Mouse (Mus musculus): Measurements from ENCODE around the gene Flrt2. TPM values are rescaled to one million over a fixed set of nuclear protein-coding genes. Genes with fewer than 3 reads are reported as not detected.

The Flrt2 gene
- polyA plus RNA-seq, 1 experiment from 2014 or later = 54.7 TPM

DNA sequence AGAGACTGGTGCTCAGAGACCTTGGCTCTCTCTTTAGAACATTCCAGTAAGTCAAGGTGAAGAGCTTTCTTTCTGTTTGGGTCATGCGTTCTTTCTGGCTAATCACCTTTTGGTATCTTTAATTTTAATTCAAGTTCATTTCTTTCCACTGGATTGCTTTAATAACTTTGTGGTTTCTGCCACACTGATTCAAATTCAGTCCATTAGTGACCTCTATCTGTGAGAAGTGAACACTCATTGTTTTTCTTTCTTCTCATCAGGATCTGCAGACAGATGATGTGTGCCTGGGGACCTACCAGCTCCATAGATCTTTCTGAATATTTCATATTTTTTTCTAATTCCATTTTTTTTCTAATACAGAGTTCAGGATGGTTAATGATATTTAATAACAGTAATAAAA lies 6.5 kb downstream of the Flrt2 start:
- Histone ChIP-seq H3K9ac (replicated peaks; ENCODE audit: low read length) (peak overlapping the region; percentile 23; the same call in 1 of the 2 replicates), H3K27ac (replicated peaks; ENCODE audit: low read depth, low read length) (no peak overlapping the region)

DNA sequence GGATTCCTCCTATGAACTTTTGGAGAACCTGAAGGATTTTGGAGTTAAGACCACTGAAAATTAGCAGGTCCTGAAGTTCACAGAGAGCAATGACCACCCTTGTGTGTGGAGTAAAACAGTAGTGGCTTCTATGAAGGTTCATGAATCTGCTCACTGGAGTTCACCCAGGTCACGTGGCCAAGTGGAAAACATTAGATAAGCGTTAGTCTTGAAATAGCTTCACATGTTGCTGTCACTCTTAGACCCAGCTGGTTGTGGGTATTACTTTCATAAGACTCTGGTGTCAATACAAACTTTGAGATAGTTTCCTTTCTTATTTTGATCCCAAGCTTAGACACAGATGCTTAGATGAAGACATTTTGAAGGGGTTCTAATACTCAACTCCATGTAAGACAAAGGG lies 8.7 kb downstream of the Flrt2 start:
- no peaks in the 10 kb centered on the region for H3K9me3 ChIP-seq (replicated peaks; ENCODE audit: control insufficient read depth, low read length)
- no peaks in the 10 kb centered on the region for H3K27me3 ChIP-seq (ENCODE audit: control insufficient read depth, insufficient read depth, low read length)
- ATAC-seq (replicated peaks; ENCODE audit: insufficient number of reproducible peaks, low FRiP score, low TSS enrichment, low read depth) (no peak), DNase-seq (ENCODE audit: low spot score) (no peak)
- H3K9ac ChIP-seq (replicated peaks; ENCODE audit: low read length) = no peak overlapping the region
- H3K4me2 ChIP-seq (ENCODE audit: low read depth, low read length) = no peak overlapping the region
- no peak overlapping the region for H3K4me3 ChIP-seq (ENCODE audit: low read depth, low read length)
- 43% methylated on average over 2 of the region's 2 CpGs for WGBS
- no peak overlapping the region for H3K27ac ChIP-seq (replicated peaks; ENCODE audit: low read depth, low read length)
- no peaks in the 10 kb centered on the region for H3K4me1 ChIP-seq (ENCODE audit: control insufficient read depth, insufficient read depth, low read length)
- H3K36me3 ChIP-seq (replicated peaks; ENCODE audit: control insufficient read depth, insufficient read depth, low read depth, low read length) = no peaks in the 10 kb centered on the region

More for the DNA sequence above, 6.5 kb downstream of the Flrt2 start:
- no peak for DNase-seq (ENCODE audit: low spot score)
- no peaks in the 10 kb centered on the region for H3K36me3 ChIP-seq (replicated peaks; ENCODE audit: control insufficient read depth, insufficient read depth, low read depth, low read length)
- H3K4me3 ChIP-seq (ENCODE audit: low read depth, low read length) = peak overlapping the region; percentile 81
- H3K27me3 ChIP-seq (ENCODE audit: control insufficient read depth, insufficient read depth, low read length) = no peaks in the 10 kb centered on the region
- H3K4me2 ChIP-seq (ENCODE audit: low read depth, low read length) = peak overlapping the region; percentile 65
- 44% methylated on average over 1 of the region's 1 CpGs for WGBS
- no peaks in the 10 kb centered on the region for H3K4me1 ChIP-seq (ENCODE audit: control insufficient read depth, insufficient read depth, low read length)
- no peaks in the 10 kb centered on the region for H3K9me3 ChIP-seq (replicated peaks; ENCODE audit: control insufficient read depth, low read length)
- ATAC-seq (replicated peaks; ENCODE audit: insufficient number of reproducible peaks, low FRiP score, low TSS enrichment, low read depth) = no peak

DNA sequence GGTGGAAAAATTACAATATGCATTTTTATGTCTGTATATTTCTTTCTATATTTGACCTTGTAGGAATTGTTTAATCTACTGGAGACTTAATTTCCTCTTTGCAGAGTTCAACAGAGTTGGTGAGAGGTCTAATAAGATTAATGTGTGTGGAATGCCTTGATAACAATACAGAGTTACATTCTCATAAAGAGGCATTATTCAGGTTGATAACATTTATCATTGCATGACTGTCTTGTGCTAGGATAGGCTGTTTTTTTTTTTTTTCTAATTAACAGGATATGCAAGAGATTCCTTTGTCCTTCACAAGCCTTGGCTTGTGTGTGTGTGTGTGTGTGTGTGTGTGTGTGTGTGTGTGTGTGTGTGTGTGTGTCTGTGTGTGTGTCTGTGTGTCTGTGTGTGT lies 9.6 kb downstream of the Flrt2 start:
- Histone ChIP-seq H3K4me2 (ENCODE audit: low read depth, low read length) (no peak overlapping the region), H3K27me3 (ENCODE audit: control insufficient read depth, insufficient read depth, low read length) (no peaks in the 10 kb centered on the region), H3K4me3 (ENCODE audit: low read depth, low read length) (no peak overlapping the region), H3K27ac (replicated peaks; ENCODE audit: low read depth, low read length) (no peak overlapping the region), H3K9me3 (replicated peaks; ENCODE audit: control insufficient read depth, low read length) (no peaks in the 10 kb centered on the region), H3K9ac (replicated peaks; ENCODE audit: low read length) (no peak overlapping the region), H3K36me3 (replicated peaks; ENCODE audit: control insufficient read depth, insufficient read depth, low read depth, low read length) (no peaks in the 10 kb centered on the region), H3K4me1 (ENCODE audit: control insufficient read depth, insufficient read depth, low read length) (no peaks in the 10 kb centered on the region)
- ATAC-seq (replicated peaks; ENCODE audit: insufficient number of reproducible peaks, low FRiP score, low TSS enrichment, low read depth) (no peak), DNase-seq (ENCODE audit: low spot score) (no peak)

DNA sequence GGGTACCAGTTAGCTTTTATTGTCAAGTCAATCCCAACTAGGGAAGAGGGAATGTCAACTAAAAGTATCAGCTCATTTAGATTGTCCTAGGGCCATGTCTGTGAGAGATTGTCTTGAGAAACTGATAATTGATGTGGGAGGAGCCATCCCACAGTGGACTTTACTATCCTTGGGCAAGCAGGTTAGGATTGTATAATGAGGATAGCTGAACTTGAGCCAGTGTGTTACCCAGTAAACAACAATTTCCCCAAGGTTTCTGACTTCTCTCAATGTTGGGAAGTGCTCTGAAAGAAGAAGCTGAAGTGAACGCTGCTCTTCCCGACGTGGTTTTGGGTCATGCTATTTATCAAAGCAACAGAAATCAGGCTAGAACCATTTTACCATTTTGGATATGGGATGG lies 13.0 kb downstream of the Flrt2 start:
- Histone ChIP-seq H3K4me1 (ENCODE audit: control insufficient read depth, insufficient read depth, low read length) (no peaks in the 10 kb centered on the region), H3K27me3 (ENCODE audit: control insufficient read depth, insufficient read depth, low read length) (no peaks in the 10 kb centered on the region), H3K4me3 (ENCODE audit: low read depth, low read length) (no peak overlapping the region), H3K27ac (replicated peaks; ENCODE audit: low read depth, low read length) (no peak overlapping the region), H3K9ac (replicated peaks; ENCODE audit: low read length) (no peak overlapping the region), H3K4me2 (ENCODE audit: low read depth, low read length) (no peak overlapping the region), H3K36me3 (replicated peaks; ENCODE audit: control insufficient read depth, insufficient read depth, low read depth, low read length) (no peaks in the 10 kb centered on the region), H3K9me3 (replicated peaks; ENCODE audit: control insufficient read depth, low read length) (no peaks in the 10 kb centered on the region)
- no peak for DNase-seq (ENCODE audit: low spot score)
- ATAC-seq (replicated peaks; ENCODE audit: insufficient number of reproducible peaks, low FRiP score, low TSS enrichment, low read depth) = no peak
- WGBS = 90% methylated on average over 3 of the region's 3 CpGs

DNA sequence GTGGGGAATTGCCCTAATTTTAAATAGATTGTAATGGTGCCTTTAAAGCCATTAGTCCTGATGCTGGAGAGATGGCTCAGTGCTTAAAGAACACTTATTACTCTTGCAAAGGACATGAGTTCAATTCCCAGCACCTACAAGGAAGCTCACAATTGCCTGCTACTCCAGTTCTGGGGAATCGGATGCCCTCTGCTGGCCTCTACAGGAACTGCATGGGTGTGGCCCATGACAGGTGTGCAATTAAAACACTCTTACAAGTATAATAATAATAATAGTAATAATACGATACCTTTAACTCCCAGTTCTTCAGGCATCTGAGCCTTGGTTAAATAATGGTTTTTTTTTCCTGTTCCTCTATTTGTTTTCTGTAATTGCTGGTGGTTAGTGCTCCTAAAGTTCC lies 31.2 kb downstream of the Flrt2 start:
- Histone ChIP-seq H3K4me3 (ENCODE audit: low read depth, low read length) (no peak overlapping the region), H3K4me2 (ENCODE audit: low read depth, low read length) (no peak overlapping the region), H3K9ac (replicated peaks; ENCODE audit: low read length) (no peak overlapping the region), H3K27ac (replicated peaks; ENCODE audit: low read depth, low read length) (no peak overlapping the region), H3K36me3 (replicated peaks; ENCODE audit: control insufficient read depth, insufficient read depth, low read depth, low read length) (no peaks in the 10 kb centered on the region), H3K9me3 (replicated peaks; ENCODE audit: control insufficient read depth, low read length) (no peaks in the 10 kb centered on the region), H3K27me3 (ENCODE audit: control insufficient read depth, insufficient read depth, low read length) (no peaks in the 10 kb centered on the region), H3K4me1 (ENCODE audit: control insufficient read depth, insufficient read depth, low read length) (no peaks in the 10 kb centered on the region)
- no peak for DNase-seq (ENCODE audit: low spot score)
- WGBS = 95% methylated on average over 2 of the region's 2 CpGs
- no peak for ATAC-seq (replicated peaks; ENCODE audit: insufficient number of reproducible peaks, low FRiP score, low TSS enrichment, low read depth)

DNA sequence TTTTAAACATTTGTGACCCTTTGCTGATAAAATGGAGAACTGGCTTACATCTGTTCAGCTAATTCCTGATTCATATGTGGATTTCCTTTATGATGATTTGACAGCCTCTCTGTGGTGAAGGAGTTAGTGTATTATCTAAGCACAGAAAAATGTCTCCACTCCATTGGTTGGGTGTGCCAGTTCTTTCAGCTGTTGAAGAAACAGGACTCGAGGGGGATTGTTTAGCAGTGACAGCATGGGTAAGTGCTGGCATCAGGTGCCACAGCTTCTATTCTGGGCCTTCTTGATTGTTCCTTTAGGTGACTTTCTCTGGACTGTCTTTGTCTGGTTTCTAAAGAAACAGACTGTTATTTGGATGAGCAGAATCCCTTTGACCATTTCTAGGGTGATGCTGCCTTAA lies 42.0 kb downstream of the Flrt2 start:
- H3K4me3 ChIP-seq (ENCODE audit: low read depth, low read length) = no peak overlapping the region
- no peaks in the 10 kb centered on the region for H3K9me3 ChIP-seq (replicated peaks; ENCODE audit: control insufficient read depth, low read length)
- H3K9ac ChIP-seq (replicated peaks; ENCODE audit: low read length) = no peak overlapping the region
- DNase-seq (ENCODE audit: low spot score) (no peak), ATAC-seq (replicated peaks; ENCODE audit: insufficient number of reproducible peaks, low FRiP score, low TSS enrichment, low read depth) (no peak)
- no peaks in the 10 kb centered on the region for H3K36me3 ChIP-seq (replicated peaks; ENCODE audit: control insufficient read depth, insufficient read depth, low read depth, low read length)
- H3K4me1 ChIP-seq (ENCODE audit: control insufficient read depth, insufficient read depth, low read length) = no peaks in the 10 kb centered on the region
- H3K27ac ChIP-seq (replicated peaks; ENCODE audit: low read depth, low read length) = no peak overlapping the region
- no peaks in the 10 kb centered on the region for H3K27me3 ChIP-seq (ENCODE audit: control insufficient read depth, insufficient read depth, low read length)
- no peak overlapping the region for H3K4me2 ChIP-seq (ENCODE audit: low read depth, low read length)
- 74% methylated on average over 1 of the region's 1 CpGs for WGBS

DNA sequence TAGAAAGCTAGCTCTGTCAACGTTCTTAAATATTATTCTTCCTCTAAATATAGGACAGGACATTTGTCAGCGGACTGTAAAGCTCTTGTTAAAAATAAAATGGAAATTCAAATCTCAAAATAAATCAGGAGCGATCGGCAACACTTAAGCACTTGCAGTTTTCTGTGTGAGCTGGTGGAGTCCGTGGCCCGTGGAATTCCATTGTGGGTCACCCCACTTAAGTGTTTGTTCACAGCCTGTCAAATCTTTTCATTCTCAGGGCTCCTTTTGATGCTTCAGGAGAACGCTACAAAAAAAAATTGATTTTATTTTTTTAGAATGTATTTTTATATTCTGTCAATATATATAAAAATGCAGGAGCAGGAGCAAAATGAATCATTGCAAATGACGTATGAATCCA lies 45.5 kb downstream of the Flrt2 start:
- no peak for ATAC-seq (replicated peaks; ENCODE audit: insufficient number of reproducible peaks, low FRiP score, low TSS enrichment, low read depth)
- WGBS = 76% methylated on average over 8 of the region's 8 CpGs
- Histone ChIP-seq H3K27ac (replicated peaks; ENCODE audit: low read depth, low read length) (no peak overlapping the region), H3K4me3 (ENCODE audit: low read depth, low read length) (no peak overlapping the region), H3K4me2 (ENCODE audit: low read depth, low read length) (no peak overlapping the region), H3K9ac (replicated peaks; ENCODE audit: low read length) (no peak overlapping the region), H3K9me3 (replicated peaks; ENCODE audit: control insufficient read depth, low read length) (no peaks in the 10 kb centered on the region), H3K27me3 (ENCODE audit: control insufficient read depth, insufficient read depth, low read length) (no peaks in the 10 kb centered on the region), H3K4me1 (ENCODE audit: control insufficient read depth, insufficient read depth, low read length) (no peaks in the 10 kb centered on the region), H3K36me3 (replicated peaks; ENCODE audit: control insufficient read depth, insufficient read depth, low read depth, low read length) (no peaks in the 10 kb centered on the region)
- no peak for DNase-seq (ENCODE audit: low spot score)

DNA sequence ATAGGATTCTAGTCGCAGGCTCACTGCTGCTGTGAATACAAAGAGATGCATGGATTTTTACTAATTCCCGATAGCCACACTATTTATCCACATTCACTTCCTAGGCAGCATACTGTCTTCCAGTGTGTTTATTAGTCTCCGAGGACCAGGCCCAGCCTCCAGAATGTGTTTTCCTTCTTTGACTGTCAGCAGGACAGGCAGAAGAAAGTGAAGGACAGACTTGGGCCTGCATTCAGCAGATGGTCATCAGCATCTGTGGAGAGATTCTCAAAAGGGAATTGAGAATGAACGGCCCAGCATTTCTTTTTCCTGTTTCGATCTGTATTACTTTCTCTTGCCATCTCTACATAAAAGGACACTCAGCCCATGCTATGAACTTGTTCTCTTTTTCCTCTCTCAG lies 46.0 kb downstream of the Flrt2 start:
- Histone ChIP-seq H3K4me3 (ENCODE audit: low read depth, low read length) (no peak overlapping the region), H3K36me3 (replicated peaks; ENCODE audit: control insufficient read depth, insufficient read depth, low read depth, low read length) (no peaks in the 10 kb centered on the region), H3K27me3 (ENCODE audit: control insufficient read depth, insufficient read depth, low read length) (no peaks in the 10 kb centered on the region), H3K9ac (replicated peaks; ENCODE audit: low read length) (no peak overlapping the region), H3K4me1 (ENCODE audit: control insufficient read depth, insufficient read depth, low read length) (no peaks in the 10 kb centered on the region), H3K9me3 (replicated peaks; ENCODE audit: control insufficient read depth, low read length) (no peaks in the 10 kb centered on the region), H3K4me2 (ENCODE audit: low read depth, low read length) (no peak overlapping the region), H3K27ac (replicated peaks; ENCODE audit: low read depth, low read length) (no peak overlapping the region)
- WGBS = 75% methylated on average over 5 of the region's 5 CpGs
- ATAC-seq (replicated peaks; ENCODE audit: insufficient number of reproducible peaks, low FRiP score, low TSS enrichment, low read depth) (no peak), DNase-seq (ENCODE audit: low spot score) (no peak)

Data from embryonic facial prominence, embryonic 11.5 days (tissue).